Mouse (Mus musculus) kidney, adult 2 months (tissue): ENCODE measurements around the gene Cldn2.

ENCODE experiments used
- CTCF ChIP-seq: fragments of 200-500 bp; conservative IDR thresholded peaks from 2 replicates; pipeline ENCODE4 v1.5.1; 2011; ENCODE audit warnings: low read depth, mild to moderate bottlenecking, control low read depth, low read length, moderate library complexity, mixed read lengths; ENCODE audit not compliant: insufficient read depth, insufficient read length
- POLR2A ChIP-seq: fragments of 200-500 bp; IDR thresholded peaks from one replicate; pipeline ENCODE4 v1.6.1; 2011; ENCODE audit warnings: low read depth, low read length, control low read depth

GRCm38 (mm10) chrX:139775084-139775612 is 25.5 kb upstream of the Cldn2 start:
- TF ChIP-seq POLR2A (no peak), CTCF (no peak)
